ENCODE assay signal across 13 mouse cellular contexts in genomic region chrX:16911911-16912310, GRCm38 (mm10). TPM values are rescaled to one million over a fixed set of nuclear protein-coding genes. Genes with fewer than 3 reads are reported as not detected.
DNase-seq lines count a peak whose midpoint lies in the region; ATAC-seq and TF ChIP-seq lines count a peak whose summit lies in the region.
"Had no signal": no experiment of that assay in that cellular context is flagged by ENCODE, and none has a peak within 500 bp of the region (broad histone marks: within the 10 kb centered on the region; RNA-seq: fewer than 3 reads in every experiment).

No protein-coding gene starts in this region.

- 11% methylated on average over 4 of the region's 4 CpGs for WGBS in cerebellum, adult 2 months
- 40% methylated on average over 4 of the region's 4 CpGs for WGBS in hindbrain, embryonic 10.5 days
- WGBS in midbrain, embryonic 15.5 days = 28% methylated on average over 4 of the region's 4 CpGs
- 46% methylated on average over 4 of the region's 4 CpGs for WGBS in liver, postnatal 0 days (ENCODE audit: insufficient replicate concordance)
- WGBS in liver, embryonic 11.5 days = 44% methylated on average over 4 of the region's 4 CpGs

- no peak overlapping the region for H3K4me3 ChIP-seq in cerebellum, adult 2 months (replicated peaks; ENCODE audit: insufficient read depth, low read depth, low read length)
- H3K4me3 ChIP-seq in hindbrain, embryonic 10.5 days = peak overlapping the region; percentile 46
- H3K4me3 ChIP-seq in midbrain, embryonic 15.5 days = peak overlapping the region; percentile 30
- no peak overlapping the region for H3K4me3 ChIP-seq in liver, postnatal 0 days (ENCODE audit: low read depth, low read length)
- H3K4me3 ChIP-seq in liver, embryonic 11.5 days (ENCODE audit: low read depth, low read length) = no peak overlapping the region

- no peaks in the 10 kb centered on the region for H3K36me3 ChIP-seq in hindbrain, embryonic 10.5 days
- H3K36me3 ChIP-seq in midbrain, embryonic 15.5 days (replicated peaks) = no peaks in the 10 kb centered on the region
- H3K36me3 ChIP-seq in liver, postnatal 0 days (replicated peaks; ENCODE audit: insufficient read depth, low read length) = no peaks in the 10 kb centered on the region
- no peaks in the 10 kb centered on the region for H3K36me3 ChIP-seq in liver, embryonic 11.5 days (ENCODE audit: control insufficient read depth, insufficient read depth, low read length)

- no peak for TF ChIP-seq CTCF in cerebellum, adult 2 months (IDR thresholded peaks at IDR 0.05; ENCODE audit: borderline replicate concordance, insufficient read depth, low read depth, low read length)
- no peak for TF ChIP-seq CTCF in liver, postnatal 0 days (IDR thresholded peaks at IDR 0.05; ENCODE audit: low read depth)

- H3K9ac ChIP-seq in midbrain, embryonic 15.5 days = peak overlapping the region; percentile 17; the same call in 1 of the 2 replicates
- no peak overlapping the region for H3K9ac ChIP-seq in liver, postnatal 0 days (replicated peaks)
- no peak overlapping the region for H3K9ac ChIP-seq in liver, embryonic 11.5 days (ENCODE audit: low read depth, low read length)

- TF ChIP-seq EP300 in liver, postnatal 0 days (IDR thresholded peaks at IDR 0.05; ENCODE audit: low read depth) = no peak

- no peaks in the 10 kb centered on the region for H3K27me3 ChIP-seq in cerebellum, adult 2 months (ENCODE audit: control insufficient read depth, insufficient read depth, low read length)
- H3K27me3 ChIP-seq in hindbrain, embryonic 10.5 days (ENCODE audit: insufficient read depth, poor library complexity, severe bottlenecking) = no peaks in the 10 kb centered on the region
- no peaks in the 10 kb centered on the region for H3K27me3 ChIP-seq in midbrain, embryonic 15.5 days (replicated peaks)
- peaks cover 2% of the 10 kb centered on the region; the same call in 1 of the 2 replicates for H3K27me3 ChIP-seq in liver, postnatal 0 days (ENCODE audit: insufficient read depth, low read length)
- H3K27me3 ChIP-seq in liver, embryonic 11.5 days (replicated peaks; ENCODE audit: control insufficient read depth, insufficient read depth, low read length) = peaks cover 2% of the 10 kb centered on the region; the same call in 1 of the 2 replicates

- DNase-seq in cerebellum, adult 2 months = peak in 1 of 2 experiments; percentile 25
- DNase-seq in cerebellum, adult 11-12 months = no peak
- DNase-seq in layer of hippocampus, adult 9-11 months = peak; percentile 9
- no peak for DNase-seq in layer of hippocampus, postnatal 10 days (ENCODE audit: low spot score in 2 of 2)
- no peak for DNase-seq in hindbrain, embryonic 10.5 days (ENCODE audit: low spot score)
- no peak for DNase-seq in liver, postnatal 0 days
- no peak for DNase-seq in liver, embryonic 11.5 days (ENCODE audit: low spot score)
- DNase-seq: gastrocnemius, postnatal 10 days; kidney, postnatal 14 days had no signal

- peaks cover 10% of the 10 kb centered on the region; the same call in 1 of the 2 replicates for H3K4me1 ChIP-seq in cerebellum, adult 2 months (ENCODE audit: control insufficient read depth, insufficient read depth, low read length)
- 0 out of 2 replicates have a peak, but pooled peaks cover 6% of the 10 kb centered on the region for H3K4me1 ChIP-seq in hindbrain, embryonic 10.5 days (replicated peaks)
- no peaks in the 10 kb centered on the region for H3K4me1 ChIP-seq in midbrain, embryonic 15.5 days
- H3K4me1 ChIP-seq in liver, postnatal 0 days (ENCODE audit: insufficient read depth) = no peaks in the 10 kb centered on the region
- H3K4me1 ChIP-seq in liver, embryonic 11.5 days (replicated peaks; ENCODE audit: control insufficient read depth, insufficient read depth, low read length) = no peaks in the 10 kb centered on the region

- peak overlapping the region; percentile 48 for H3K4me2 ChIP-seq in midbrain, embryonic 15.5 days
- H3K4me2 ChIP-seq in liver, postnatal 0 days (ENCODE audit: low read depth, low read length) = no peak overlapping the region
- no peak overlapping the region for H3K4me2 ChIP-seq in liver, embryonic 11.5 days

- no peaks in the 10 kb centered on the region for H3K9me3 ChIP-seq in hindbrain, embryonic 10.5 days
- H3K9me3 ChIP-seq in midbrain, embryonic 15.5 days = no peaks in the 10 kb centered on the region
- H3K9me3 ChIP-seq in liver, postnatal 0 days (ENCODE audit: low read length) = no peaks in the 10 kb centered on the region
- H3K9me3 ChIP-seq in liver, embryonic 11.5 days (ENCODE audit: control insufficient read depth, low read length) = no peaks in the 10 kb centered on the region

- no peak for TF ChIP-seq POLR2A in cerebellum, adult 2 months (IDR thresholded peaks at IDR 0.05; ENCODE audit: borderline replicate concordance, insufficient read depth, low read length)

- peak; percentile 16; the same call in 1 of the 2 replicates for ATAC-seq in midbrain, embryonic 15.5 days (replicated peaks)
- no peak for ATAC-seq in liver, postnatal 0 days
- no peak for ATAC-seq in liver, embryonic 11.5 days (replicated peaks; ENCODE audit: low FRiP score)

- H3K27ac ChIP-seq in cerebellum, adult 2 months (ENCODE audit: insufficient read depth, low read length) = peak overlapping the region; percentile 67; the same call in 1 of the 2 replicates
- peak overlapping the region; percentile 73; the same call in 1 of the 2 replicates for H3K27ac ChIP-seq in hindbrain, embryonic 10.5 days
- H3K27ac ChIP-seq in midbrain, embryonic 15.5 days = peak overlapping the region; percentile 60; the same call in 1 of the 2 replicates
- H3K27ac ChIP-seq in liver, postnatal 0 days (ENCODE audit: low read depth) = no peak overlapping the region
- no peak overlapping the region for H3K27ac ChIP-seq in liver, embryonic 11.5 days (ENCODE audit: low read depth, low read length)

RNA-seq across cellular contexts. Expression of gene Ndp, which starts 0.3 kb away (rescaled TPM):
- polyA plus RNA-seq in cerebellum, adult 2 months (2012; rRNA removed) = 14.7 and 15.0 TPM in 2 replicates
- 10 to 100 TPM; 11.0 to 12.3 TPM for total RNA-seq in layer of hippocampus, postnatal 10 days (2021)
- polyA plus RNA-seq in hindbrain, embryonic 10.5 days (2016; fragmentation: Nextera tagmentation; extraction: Ambion mirVana) = 3.3 and 7.8 TPM in 2 replicates
- 6.5 and 7.4 TPM in 2 replicates for polyA plus RNA-seq in midbrain, embryonic 15.5 days (2015; fragmentation: Nextera tagmentation; extraction: Ambion mirVana)
- not detected in 2 replicates for polyA plus RNA-seq in liver, postnatal 0 days (2015; fragmentation: Nextera tagmentation; extraction: Ambion mirVana)
- 0.08 and 0.09 TPM in 2 replicates for polyA plus RNA-seq in liver, embryonic 11.5 days (2014; fragmentation: Nextera tagmentation; extraction: Ambion mirVana)
- total RNA-seq: MEL; neutrophil, adult 5-6 weeks had no signal
- polyA plus RNA-seq: liver, embryonic 16.5 days had no signal

Comparison
In these comparisons a context has a peak if more than half of its experiments do, and no peak if none do; other contexts are left out.
1. H3K27ac ChIP-seq: peak in cerebellum, adult 2 months (single experiment), hindbrain, embryonic 10.5 days (single experiment) and midbrain, embryonic 15.5 days (single experiment); none in liver, postnatal 0 days (single experiment) and liver, embryonic 11.5 days (single experiment).
2. H3K4me3 ChIP-seq: peak in hindbrain, embryonic 10.5 days (single experiment) and midbrain, embryonic 15.5 days (single experiment); none in cerebellum, adult 2 months (single experiment), liver, postnatal 0 days (single experiment) and liver, embryonic 11.5 days (single experiment).